Mouse (Mus musculus) layer of hippocampus, adult 18-20 months (tissue): Measurements from ENCODE around the gene Asb12. TPM values are rescaled to one million over a fixed set of nuclear protein-coding genes. Genes with fewer than 3 reads are reported as not detected.
"Not testable (repeated sequence)": the region's sequence is repeated elsewhere in the genome, so short reads cannot be mapped to it uniquely, and the experiment has no call there.

ENCODE experiments used
- DNase-seq, 2 experiments: peaks; one replicate each; pipeline ENCODE4 v3.0.0; 2022; ENCODE audit warnings: low spot score in 2 of 2
- long read RNA-seq: library from polyadenylated mRNA; stranded (forward); transcript quantifications from one replicate; pipeline ENCODE4 v2.0.0, GENCODE M21; 2021
- total RNA-seq, 2 experiments: library from RNA; stranded (reverse); gene quantifications; 2 replicates each; pipeline ENCODE4 v1.2.3; 2021

The Asb12 gene
- total RNA-seq: not detected
- long read RNA-seq: 0 reads

DNA sequence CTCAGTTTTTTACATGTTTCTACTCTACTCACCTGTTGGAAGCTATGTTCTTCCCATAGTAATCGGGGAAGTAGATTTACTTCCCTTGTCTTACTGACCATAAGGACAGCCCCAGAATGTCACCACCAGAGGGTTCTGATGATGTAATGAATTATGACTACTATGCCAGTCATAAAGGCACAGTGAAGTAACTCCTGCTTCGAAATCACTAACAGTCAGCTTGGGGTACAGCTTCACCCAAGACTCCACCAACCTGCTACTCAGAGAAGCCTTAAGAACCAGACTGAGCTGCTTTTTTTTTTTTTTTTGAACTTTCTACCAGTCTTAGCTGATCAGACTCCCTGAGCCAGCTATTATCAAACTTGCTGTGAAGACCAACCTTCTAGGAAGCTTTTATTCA is at the start of gene Asb12, which contains the start of gene Pfn5:
Gene Asb12, minus strand, starts transcription at position 101 of the 400 bp plus-strand sequence.
Gene Pfn5, plus strand, starts transcription at position 218 of the 400 bp plus-strand sequence.
- no peak for DNase-seq

GRCm38 (mm10) chrX:95600609-95601008 is 42.8 kb upstream of the Asb12 start:
- no peak for DNase-seq

DNA sequence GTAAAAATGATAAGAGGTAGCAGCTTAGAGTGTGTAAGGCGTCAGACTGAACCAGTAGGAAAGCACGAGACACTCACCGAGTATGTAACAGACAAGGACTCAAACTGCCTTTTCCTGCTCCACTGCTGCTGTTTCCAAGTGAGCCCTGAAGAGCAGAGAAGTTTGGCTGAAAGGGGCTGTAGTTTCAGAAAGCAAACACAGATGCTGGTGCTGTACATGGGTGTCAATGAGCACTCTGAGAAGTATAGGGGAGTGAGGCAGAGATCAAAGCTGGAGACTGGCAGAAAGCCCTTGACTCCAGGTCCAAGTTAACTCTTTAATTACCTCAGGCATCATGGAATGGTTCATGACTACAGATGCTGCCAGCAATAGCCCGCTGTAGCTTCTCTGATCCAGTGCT is 3.5 kb downstream of the Asb12 start:
- DNase-seq: no peak

DNA sequence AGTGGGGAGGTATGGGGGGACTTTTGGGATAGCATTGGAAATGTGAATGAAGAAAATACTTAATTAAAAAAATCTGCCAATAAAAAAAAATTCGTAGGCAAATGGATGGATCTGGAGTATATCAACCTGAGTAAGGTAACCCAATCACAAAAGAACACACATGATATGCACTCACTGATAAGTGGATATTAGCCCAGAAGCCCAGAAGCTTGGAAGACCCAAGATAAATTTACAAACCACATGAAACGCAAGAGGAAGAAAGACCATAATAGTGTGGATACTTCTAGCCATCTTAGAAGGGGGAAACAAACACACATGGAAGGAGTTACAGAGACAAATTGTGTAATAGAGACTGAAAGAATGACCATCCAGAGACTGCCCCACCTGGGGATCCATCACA is 22.3 kb downstream of the Asb12 start:
- not testable (repeated sequence) for DNase-seq

DNA sequence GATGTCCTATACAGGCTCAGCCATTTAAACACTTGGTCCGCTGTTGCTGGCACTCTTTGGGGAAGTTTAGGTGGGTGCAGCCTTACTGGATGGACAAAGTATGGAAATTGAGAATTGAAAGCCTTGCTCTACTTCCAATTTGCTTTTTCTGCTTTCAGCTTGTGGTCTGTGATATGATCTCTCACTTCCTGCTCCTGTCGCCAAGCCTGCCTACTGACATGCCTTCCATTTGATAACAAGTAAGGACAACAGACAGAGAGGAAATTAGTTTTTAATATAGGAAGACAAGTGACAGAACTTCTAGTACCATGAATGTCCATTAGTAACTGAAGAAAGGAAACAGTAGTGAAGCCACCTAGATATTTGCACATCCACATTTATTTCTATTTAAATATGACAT is 32.6 kb downstream of the Asb12 start:
- no peak for DNase-seq

- DNase-seq: no peak
Measured at GRCm38 (mm10) chrX:95523883-95524282, 33.9 kb downstream of the Asb12 start.

DNA sequence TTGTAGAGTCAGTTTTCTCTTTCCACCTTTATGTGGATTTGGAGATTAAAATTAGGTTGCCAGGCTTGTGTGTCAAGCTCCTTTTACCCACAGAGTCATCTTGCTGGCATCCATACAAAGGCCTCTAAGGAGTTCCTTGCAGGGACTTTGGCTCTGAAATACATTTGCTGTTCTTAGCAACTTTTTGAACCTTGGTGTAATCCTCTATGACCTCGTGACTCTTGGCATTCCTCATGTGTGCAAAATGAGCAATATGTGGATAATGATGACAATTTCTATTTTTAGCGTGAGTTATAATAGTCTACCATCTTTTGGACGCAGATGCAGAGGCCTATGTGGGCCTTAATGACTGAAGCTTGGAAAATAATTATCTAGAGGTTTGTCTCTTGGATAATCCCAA is 100.6 kb downstream of the Asb12 start:
- DNase-seq: no peak

- no peak for DNase-seq
Measured at GRCm38 (mm10) chrX:95445866-95446265, 111.9 kb downstream of the Asb12 start.

- DNase-seq: no peak
Measured at GRCm38 (mm10) chrX:95445141-95445540, 112.6 kb downstream of the Asb12 start.

DNA sequence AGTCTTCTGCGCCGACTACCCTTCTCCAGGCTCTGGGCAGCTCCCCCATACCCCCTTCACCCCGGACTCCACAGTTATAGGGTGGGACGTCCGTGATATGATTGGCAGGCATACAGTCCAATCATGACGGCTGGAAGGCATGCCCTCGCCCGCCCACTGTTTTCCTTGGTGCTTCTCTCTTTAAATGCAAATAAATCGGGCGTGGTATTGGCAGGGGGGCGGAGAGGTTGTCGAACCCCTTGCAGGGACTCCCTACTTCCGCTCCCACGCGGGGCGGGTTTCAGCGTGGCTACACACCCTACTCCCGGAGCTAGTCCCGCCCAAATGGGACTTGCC is 113.0 kb downstream of the Asb12 start, which contains the start of gene Amer1:
Gene Amer1, minus strand, starts transcription at position 97 of the 336 bp plus-strand sequence.
- peak; percentile 87 to 96 for DNase-seq

- peak; percentile 3 to 12 for DNase-seq
Measured at GRCm38 (mm10) chrX:95443898-95444775, 113.7 kb downstream of the Asb12 start.

- DNase-seq: no peak
Measured at GRCm38 (mm10) chrX:95443390-95443789, 114.4 kb downstream of the Asb12 start.

GRCm38 (mm10) chrX:95442261-95442660 is 115.5 kb downstream of the Asb12 start:
- DNase-seq: no peak

GRCm38 (mm10) chrX:95441290-95441689 is 116.5 kb downstream of the Asb12 start:
- no peak for DNase-seq

- no peak for DNase-seq
Measured at GRCm38 (mm10) chrX:95438491-95438890, 119.3 kb downstream of the Asb12 start.

DNA sequence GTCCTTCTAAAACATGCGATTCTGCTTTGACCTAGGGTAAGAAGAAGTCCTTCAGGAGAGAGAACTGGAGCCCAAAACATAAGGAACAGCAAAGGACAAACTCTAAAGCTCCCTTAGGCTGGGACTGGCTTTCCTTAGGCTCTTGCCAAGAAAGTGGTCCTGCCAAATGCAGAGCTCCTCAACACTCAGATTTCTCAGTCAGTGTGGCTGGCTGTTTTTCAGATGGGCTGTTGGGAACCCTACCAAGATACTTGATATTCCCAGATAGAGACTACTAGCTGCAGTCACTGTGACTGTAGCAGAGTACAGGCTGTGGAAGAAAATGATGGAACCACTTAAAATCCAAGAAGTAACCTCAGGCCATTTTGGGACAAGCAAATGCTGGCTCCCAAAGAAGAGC is 120.6 kb downstream of the Asb12 start:
- DNase-seq: no peak

Other genes starting within 250 kb of the Asb12 start
- 1 to 10 TPM; 4.0 to 4.5 TPM for gene Amer1, start 113.1 kb downstream of the Asb12 start, total RNA-seq
- not detected for gene Pfn5, start 117 bp upstream of the Asb12 start, total RNA-seq
- gene Zc4h2, start 100.5 kb upstream of the Asb12 start, total RNA-seq: 10 to 100 TPM; 16.5 to 22.3 TPM
- gene Zc3h12b, start 153.7 kb upstream of the Asb12 start, total RNA-seq: 10 to 100 TPM; 40.5 to 44.8 TPM